Mouse (Mus musculus) hindbrain, embryonic 16.5 days (tissue): ENCODE measurements at regions not wholly inside any gene's neighbourhood (a gene's known extent, or its start where the extent isn't known, plus 50 kb on each side); places are given as distances from the start of the nearest gene placed in this dataset.

Experiments used
- ATAC-seq: fragments of 200-750 bp; cut with Nextera tagmentation; 2 replicates; pipeline ENCODE4 v1.8.0; 2017; ENCODE audit warnings: moderate TSS enrichment, moderate library complexity
- H3K27ac ChIP-seq: fragments of 300-500 bp; sonication (generic); 2 replicates; pipeline ENCODE4 v1.5.1; 2014; ENCODE audit warnings: low read depth, mild to moderate bottlenecking, control low read depth, low read length, moderate library complexity
- H3K27me3 ChIP-seq: fragments of 300-500 bp; sonication (generic); replicated peaks from 2 replicates; pipeline ENCODE4 v1.6.1; 2014; ENCODE audit warnings: low read length; ENCODE audit not compliant: control insufficient read depth, insufficient read depth
- H3K36me3 ChIP-seq: fragments of 300-500 bp; sonication (generic); 2 replicates; pipeline ENCODE4 v1.6.1; 2014; ENCODE audit warnings: mild to moderate bottlenecking, low read length, moderate library complexity, mixed read lengths; ENCODE audit not compliant: control insufficient read depth, insufficient read depth
- H3K4me1 ChIP-seq: fragments of 300-500 bp; sonication (generic); 2 replicates; pipeline ENCODE4 v1.6.1; 2014; ENCODE audit warnings: low read depth, low read length; ENCODE audit not compliant: control insufficient read depth, insufficient read depth
- H3K4me2 ChIP-seq: fragments of 300-500 bp; sonication (generic); 2 replicates; pipeline ENCODE4 v1.6.1; 2014; ENCODE audit warnings: mild to moderate bottlenecking, low read length, control low read depth, moderate library complexity
- H3K4me3 ChIP-seq: fragments of 300-500 bp; sonication (generic); 2 replicates; pipeline ENCODE4 v1.5.1; 2014; ENCODE audit warnings: mild to moderate bottlenecking, low read length, control low read depth, moderate library complexity
- H3K9ac ChIP-seq: fragments of 300-500 bp; sonication (generic); 2 replicates; pipeline ENCODE4 v1.6.1; 2014; ENCODE audit warnings: low read depth, mild to moderate bottlenecking, control low read depth, low read length, moderate library complexity
- H3K9me3 ChIP-seq: fragments of 300-500 bp; sonication (generic); 2 replicates; pipeline ENCODE4 v1.6.1; 2014; ENCODE audit warnings: mild to moderate bottlenecking, low read length, moderate library complexity; ENCODE audit not compliant: control insufficient read depth
- WGBS: fragments of 180-500 bp; shearing (Covaris S2); extraction: QIAGEN DNeasy Blood & Tissue Kit; methylation state at CpG from one replicate; pipeline ENCODE4 v1.1.7; 2014; 5-methylcytosine and 5-hydroxymethylcytosine counted together

- no peak overlapping the region for H3K27ac ChIP-seq
- WGBS: 80% methylated on average over 8 of the region's 8 CpGs
Observed at GRCm38 (mm10) chr2:75468851-75469250, 190.2 kb upstream of the Hnrnpa3 start.

DNA sequence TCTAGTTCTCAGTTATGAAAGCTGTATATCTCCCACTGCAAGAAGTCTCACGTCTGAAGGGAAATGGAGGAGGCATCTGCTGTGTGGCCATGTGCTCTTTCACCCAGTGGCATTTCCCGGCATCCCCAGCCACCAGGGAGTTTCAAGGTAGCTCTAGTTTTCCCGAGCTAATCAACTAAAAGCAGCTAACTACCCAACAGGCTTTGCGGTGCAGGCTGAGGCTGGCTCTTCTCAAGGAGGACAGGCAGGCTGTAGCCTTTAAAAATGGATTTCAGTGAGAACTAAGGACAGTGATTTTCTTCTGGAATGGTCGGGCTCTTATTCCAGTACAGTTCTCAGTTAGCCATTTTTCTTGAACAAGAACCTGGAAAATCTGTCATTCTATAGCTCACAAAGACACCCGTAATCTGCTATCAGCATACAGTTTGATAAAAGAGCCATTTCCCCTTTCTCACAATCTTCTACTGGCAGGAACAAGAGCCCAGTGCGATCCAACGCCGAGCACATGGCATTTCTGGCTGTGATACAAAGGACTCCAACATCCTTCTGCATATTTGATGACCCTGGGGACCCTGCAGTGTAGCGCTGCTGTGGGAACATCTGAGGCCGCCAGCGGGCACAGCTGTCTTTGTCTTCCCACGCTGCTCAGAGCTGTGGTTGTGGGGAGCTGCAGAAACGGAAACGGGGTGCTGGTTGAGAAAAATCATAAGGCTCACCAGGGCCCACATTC lies 188.9 kb upstream of the Hnrnpa3 start:
- Histone ChIP-seq H3K36me3 (no peaks in the 10 kb centered on the region), H3K4me3 (no peak overlapping the region), H3K4me1 (peaks cover 10% of the 10 kb centered on the region), H3K9ac (peak overlapping the region; percentile 1), H3K27ac (peak overlapping the region; percentile 19), H3K4me2 (peak overlapping the region; percentile 44), H3K9me3 (no peaks in the 10 kb centered on the region), H3K27me3 (no peaks in the 10 kb centered on the region)
- 11% methylated on average over 15 of the region's 15 CpGs for WGBS
- ATAC-seq: peak; percentile 79

More at GRCm38 (mm10) chr2:75468851-75469250, 190.2 kb upstream of the Hnrnpa3 start:
- Histone ChIP-seq H3K27me3 (no peaks in the 10 kb centered on the region), H3K4me3 (no peak overlapping the region), H3K9ac (no peak overlapping the region), H3K9me3 (no peaks in the 10 kb centered on the region), H3K4me2 (no peak overlapping the region), H3K36me3 (no peaks in the 10 kb centered on the region), H3K4me1 (peaks cover 10% of the 10 kb centered on the region)
- ATAC-seq: no peak

DNA sequence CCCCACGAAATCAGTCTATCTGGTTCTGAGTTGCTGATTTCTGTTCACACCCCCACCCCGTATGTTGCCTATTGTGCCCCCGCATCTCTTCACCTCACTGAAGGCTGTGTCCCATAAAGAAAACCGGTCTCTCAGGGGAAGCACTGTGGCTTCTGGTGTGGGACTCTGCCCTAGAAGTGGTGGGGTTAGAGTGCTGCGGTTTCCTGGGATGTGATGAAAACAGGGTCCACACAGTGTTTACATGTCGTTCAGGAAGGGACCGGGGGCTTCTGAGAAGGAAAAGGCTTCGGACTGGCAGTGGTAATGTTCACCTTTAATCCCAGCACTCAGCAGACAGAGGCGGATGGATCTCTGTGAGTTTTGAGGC lies 188.4 kb upstream of the Hnrnpa3 start:
- peak overlapping the region; percentile 1 for H3K9ac ChIP-seq
- H3K4me2 ChIP-seq: peak overlapping the region; percentile 44
- WGBS: 36% methylated on average over 9 of the region's 9 CpGs
- H3K4me3 ChIP-seq: no peak overlapping the region
- no peaks in the 10 kb centered on the region for H3K36me3 ChIP-seq
- peaks cover 10% of the 10 kb centered on the region for H3K4me1 ChIP-seq
- peak; percentile 62 for ATAC-seq
- peak overlapping the region; percentile 42; the same call in 1 of the 2 replicates for H3K27ac ChIP-seq
- H3K9me3 ChIP-seq: no peaks in the 10 kb centered on the region
- no peaks in the 10 kb centered on the region for H3K27me3 ChIP-seq

DNA sequence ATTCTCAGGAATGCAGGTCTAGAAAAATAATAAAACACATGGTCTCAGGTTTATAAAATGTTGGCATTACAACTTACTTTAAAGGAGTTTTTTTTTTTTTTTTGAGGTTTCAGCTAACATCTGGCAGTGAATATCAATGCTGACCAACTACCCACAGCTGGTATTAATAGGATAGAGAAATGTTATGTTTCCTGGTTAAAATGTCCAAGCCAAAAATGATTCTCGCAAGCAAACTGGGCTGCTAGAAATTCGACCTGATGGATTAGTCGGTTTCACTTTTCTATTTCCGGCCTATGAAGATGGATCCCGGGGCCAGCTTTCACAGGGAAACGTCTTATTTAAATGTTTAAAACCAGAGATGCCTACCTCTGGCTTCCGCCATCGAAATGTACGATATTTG lies 186.6 kb upstream of the Hnrnpa3 start:
- no peaks in the 10 kb centered on the region for H3K36me3 ChIP-seq
- no peak overlapping the region for H3K4me2 ChIP-seq
- H3K4me1 ChIP-seq: peaks cover 10% of the 10 kb centered on the region
- H3K27ac ChIP-seq: no peak overlapping the region
- H3K9me3 ChIP-seq: no peaks in the 10 kb centered on the region
- H3K4me3 ChIP-seq: no peak overlapping the region
- no peaks in the 10 kb centered on the region for H3K27me3 ChIP-seq
- H3K9ac ChIP-seq: no peak overlapping the region
- WGBS: 90% methylated on average over 9 of the region's 9 CpGs
- no peak for ATAC-seq

GRCm38 (mm10) chr2:75474509-75474908 lies 184.6 kb upstream of the Hnrnpa3 start:
- H3K4me1 ChIP-seq: peaks cover 10% of the 10 kb centered on the region
- no peaks in the 10 kb centered on the region for H3K27me3 ChIP-seq
- H3K4me2 ChIP-seq: no peak overlapping the region
- H3K4me3 ChIP-seq: no peak overlapping the region
- ATAC-seq: no peak
- WGBS: 58% methylated on average over 6 of the region's 6 CpGs
- H3K27ac ChIP-seq: no peak overlapping the region
- H3K9ac ChIP-seq: no peak overlapping the region
- H3K36me3 ChIP-seq: no peaks in the 10 kb centered on the region
- H3K9me3 ChIP-seq: no peaks in the 10 kb centered on the region

DNA sequence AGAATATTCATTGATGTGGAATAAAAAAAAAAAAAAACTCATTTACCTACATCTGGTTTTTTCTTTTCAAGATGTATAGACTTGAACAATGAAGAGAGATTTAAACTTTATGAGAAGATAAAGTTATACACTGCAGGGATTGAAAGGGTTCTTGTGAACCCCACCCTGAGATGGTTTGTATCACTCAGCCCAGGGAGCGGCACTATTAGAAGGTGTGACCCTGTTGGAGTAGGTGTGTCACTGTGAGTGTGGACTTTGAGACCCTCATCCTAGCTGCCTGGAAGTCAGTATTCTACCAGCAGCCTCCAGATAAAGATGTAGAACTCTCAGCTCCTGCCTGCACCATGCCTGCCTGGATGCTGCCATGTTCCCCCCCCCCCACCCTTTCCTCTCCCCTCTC lies 182.7 kb upstream of the Hnrnpa3 start:
- 100% methylated on average over 1 of the region's 1 CpGs for WGBS
- Histone ChIP-seq H3K27me3 (no peaks in the 10 kb centered on the region), H3K4me3 (no peak overlapping the region), H3K36me3 (no peaks in the 10 kb centered on the region), H3K9ac (no peak overlapping the region), H3K4me2 (no peak overlapping the region), H3K4me1 (no peaks in the 10 kb centered on the region), H3K9me3 (no peaks in the 10 kb centered on the region), H3K27ac (no peak overlapping the region)
- ATAC-seq: no peak

GRCm38 (mm10) chr2:75477076-75477475 lies 182.0 kb upstream of the Hnrnpa3 start:
- 76% methylated on average over 8 of the region's 8 CpGs for WGBS
- Histone ChIP-seq H3K4me3 (no peak overlapping the region), H3K9ac (no peak overlapping the region), H3K36me3 (no peaks in the 10 kb centered on the region), H3K4me2 (no peak overlapping the region), H3K27ac (no peak overlapping the region), H3K27me3 (no peaks in the 10 kb centered on the region), H3K9me3 (no peaks in the 10 kb centered on the region), H3K4me1 (no peaks in the 10 kb centered on the region)
- no peak for ATAC-seq

- H3K4me1 ChIP-seq: no peaks in the 10 kb centered on the region
- no peak overlapping the region for H3K9ac ChIP-seq
- no peak for ATAC-seq
- no peak overlapping the region for H3K4me2 ChIP-seq
- H3K4me3 ChIP-seq: no peak overlapping the region
- no peaks in the 10 kb centered on the region for H3K36me3 ChIP-seq
- no peak overlapping the region for H3K27ac ChIP-seq
- no peaks in the 10 kb centered on the region for H3K9me3 ChIP-seq
- 87% methylated on average over 5 of the region's 5 CpGs for whole genome bisulfite sequencing
- no peaks in the 10 kb centered on the region for H3K27me3 ChIP-seq
Observed at GRCm38 (mm10) chr2:75479546-75479945, 179.5 kb upstream of the Hnrnpa3 start.

DNA sequence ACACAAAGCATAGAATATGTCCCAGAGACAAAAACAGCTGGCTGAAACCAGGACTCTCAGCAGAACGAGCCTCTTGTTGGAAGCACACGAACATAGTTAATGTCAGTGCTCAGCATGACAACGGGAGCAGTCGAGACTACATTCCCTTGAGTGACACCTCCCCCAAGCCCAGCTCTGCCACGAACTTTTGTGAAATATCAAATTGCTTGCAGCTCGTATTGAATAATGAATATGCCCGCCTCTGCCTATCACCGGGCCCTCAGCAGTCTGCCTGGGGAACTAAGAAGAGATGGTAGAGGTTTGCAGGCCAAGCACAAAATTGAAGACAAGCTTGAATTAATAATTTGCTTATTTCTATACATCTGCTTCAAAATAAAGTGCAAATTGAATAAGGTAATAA lies 177.2 kb upstream of the Hnrnpa3 start:
- 26% methylated on average over 8 of the region's 8 CpGs for WGBS
- H3K4me3 ChIP-seq: no peak overlapping the region
- no peaks in the 10 kb centered on the region for H3K36me3 ChIP-seq
- H3K9me3 ChIP-seq: no peaks in the 10 kb centered on the region
- no peaks in the 10 kb centered on the region for H3K4me1 ChIP-seq
- H3K27me3 ChIP-seq: no peaks in the 10 kb centered on the region
- H3K4me2 ChIP-seq: no peak overlapping the region
- H3K9ac ChIP-seq: no peak overlapping the region
- ATAC-seq: no peak
- H3K27ac ChIP-seq: no peak overlapping the region
